Mouse (Mus musculus) heart, adult 18-20 months (tissue): Measurements from ENCODE around the gene Slbp. TPM values are rescaled to one million over a fixed set of nuclear protein-coding genes. Genes with fewer than 3 reads are reported as not detected.

ENCODE experiments used
- DNase-seq, 2 experiments: peaks; one replicate each; pipeline ENCODE4 v3.0.0; 2021 to 2022; ENCODE audit warnings: mixed read lengths in 1 of 2
- total RNA-seq, 2 experiments: library from RNA; stranded (reverse); gene quantifications; 2 replicates each; pipeline ENCODE4 v1.2.3; 2021

The Slbp gene
- total RNA-seq, 2 experiments from 2014 or later: 13.5 to 14.7 TPM

- DNase-seq: peak in 1 of 2 experiments; percentile 24
Measured at GRCm38 (mm10) chr5:33681611-33682388, 29.4 kb upstream of the Slbp start.

- no peak for DNase-seq
Measured at GRCm38 (mm10) chr5:33681044-33681443, 28.7 kb upstream of the Slbp start.

GRCm38 (mm10) chr5:33678244-33678643 is 25.9 kb upstream of the Slbp start:
- DNase-seq: no peak

GRCm38 (mm10) chr5:33675964-33676363 is 23.6 kb upstream of the Slbp start:
- peak in 1 of 2 experiments; percentile 53 for DNase-seq

GRCm38 (mm10) chr5:33674439-33674838 is 22.1 kb upstream of the Slbp start:
- DNase-seq: peak in 1 of 2 experiments; percentile 30

- DNase-seq: no peak
Measured at GRCm38 (mm10) chr5:33671659-33672058, 19.3 kb upstream of the Slbp start.

DNA sequence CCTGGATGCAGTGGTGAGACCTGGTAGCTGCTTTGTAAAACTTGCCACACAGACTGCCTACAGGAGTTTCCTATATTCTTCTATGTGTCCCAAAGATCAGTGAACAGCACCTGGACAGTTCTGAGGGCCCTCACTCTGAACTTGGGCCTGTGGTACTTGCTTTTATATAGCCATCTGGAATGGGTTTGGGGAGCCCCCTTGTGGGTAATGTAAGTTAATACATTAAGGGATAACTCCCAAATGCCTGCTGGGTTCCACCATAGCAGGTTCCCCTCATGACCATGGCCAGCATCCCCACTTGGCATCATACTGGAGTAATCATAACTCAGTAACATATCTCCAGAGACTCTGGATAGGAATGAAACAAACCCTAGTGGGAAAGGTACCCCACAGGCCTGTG is 15.8 kb upstream of the Slbp start:
- peak in 1 of 2 experiments; percentile 51 for DNase-seq

GRCm38 (mm10) chr5:33658664-33659050 is 6.3 kb upstream of the Slbp start:
- no peak for DNase-seq

GRCm38 (mm10) chr5:33657787-33658663 is 5.7 kb upstream of the Slbp start, which contains the start of the genes Tacc3 and Tmem129:
TSS of gene Tacc3 (plus strand) at chr5:33658128.
TSS of gene Tmem129 (minus strand) at chr5:33658416.
- DNase-seq: peak; percentile 97 to 100

DNA sequence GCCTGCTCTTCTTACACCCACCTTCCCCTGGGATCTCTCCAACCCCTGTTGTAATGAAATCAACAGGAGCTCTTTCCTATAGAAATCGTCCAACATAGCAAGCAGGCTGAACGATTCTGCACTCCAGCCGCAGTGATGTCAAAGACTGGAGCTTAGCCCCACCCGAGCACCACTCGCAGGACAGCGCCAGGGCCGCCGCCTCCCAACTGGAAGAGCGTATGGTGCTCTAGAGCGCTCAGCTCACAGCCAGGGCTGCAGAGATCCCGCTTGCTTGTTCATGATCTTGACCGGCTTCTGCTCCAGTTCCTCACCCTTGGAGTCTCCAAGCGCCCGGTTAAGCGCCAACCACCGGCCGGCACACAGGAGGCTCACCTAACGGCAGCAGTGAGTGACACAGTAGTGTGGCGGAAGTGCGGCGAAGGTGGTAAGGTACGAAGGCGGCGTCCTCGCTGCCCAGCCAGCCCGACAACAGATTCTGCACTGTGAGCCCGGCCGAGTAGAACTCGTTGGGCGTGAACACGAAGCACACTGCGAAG is 4.9 kb upstream of the Slbp start:
- no peak for DNase-seq

DNA sequence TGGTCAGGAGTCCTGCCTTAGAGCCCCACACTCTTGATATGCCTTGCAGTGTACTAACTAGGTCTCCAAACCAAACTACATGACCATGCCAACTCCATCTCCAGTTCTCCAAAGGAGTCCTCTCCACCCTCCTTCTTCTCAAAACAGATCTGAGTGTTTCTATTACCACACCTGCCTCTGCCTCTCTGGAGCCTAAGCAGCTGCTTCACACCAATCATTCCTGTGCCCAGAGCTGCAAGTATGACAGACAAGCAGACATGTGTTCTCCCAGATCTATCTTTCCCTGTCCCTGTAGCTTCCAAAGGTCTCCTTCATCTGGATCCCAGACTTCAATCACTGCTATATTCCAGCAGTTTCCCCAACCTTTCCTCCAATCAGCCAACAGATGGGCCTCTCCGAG is 4.4 kb upstream of the Slbp start:
- no peak for DNase-seq

- no peak for DNase-seq
Measured at GRCm38 (mm10) chr5:33655251-33655840, 3.0 kb upstream of the Slbp start.

DNA sequence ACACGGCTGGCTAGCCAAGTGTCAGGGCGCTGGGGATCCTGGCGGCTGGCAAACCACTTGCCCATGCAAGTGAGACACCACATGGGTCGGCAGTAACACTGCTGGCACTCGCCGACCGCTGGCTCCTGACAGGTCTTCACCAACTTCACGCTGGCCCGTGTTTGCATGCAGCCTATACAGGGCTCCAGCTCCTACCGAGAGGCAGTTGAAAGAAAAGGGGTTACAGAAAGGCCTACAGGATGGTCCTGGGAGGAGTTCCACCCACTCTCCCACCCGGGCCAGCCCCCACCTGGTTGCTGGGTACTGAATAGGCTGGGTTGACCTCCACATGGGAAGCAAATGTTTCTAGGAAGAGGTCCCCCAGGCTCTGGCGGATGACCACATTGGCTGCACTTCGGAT is 2.0 kb upstream of the Slbp start:
- DNase-seq: no peak

DNA sequence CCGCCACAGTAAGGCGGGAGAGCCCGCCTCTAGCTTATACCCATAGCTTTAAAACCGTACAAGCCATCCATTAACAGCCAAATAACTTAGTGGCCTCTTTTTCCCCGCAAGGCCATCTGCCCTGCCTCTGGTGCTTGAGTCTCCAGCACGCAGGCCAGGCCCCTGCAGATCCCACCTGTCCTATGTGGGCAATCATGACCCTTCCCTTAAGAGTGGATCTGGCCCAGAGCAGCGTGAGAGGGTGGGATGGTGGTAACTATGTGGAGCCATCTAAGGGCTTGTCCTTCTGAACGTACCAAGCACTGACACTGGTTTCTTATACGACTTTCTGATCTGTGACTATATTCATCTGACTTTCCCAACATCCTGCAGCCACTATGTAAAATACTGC is 404 bp upstream of the Slbp start:
- no peak for DNase-seq

GRCm38 (mm10) chr5:33651541-33651920 is 843 bp downstream of the Slbp start:
- no peak for DNase-seq

DNA sequence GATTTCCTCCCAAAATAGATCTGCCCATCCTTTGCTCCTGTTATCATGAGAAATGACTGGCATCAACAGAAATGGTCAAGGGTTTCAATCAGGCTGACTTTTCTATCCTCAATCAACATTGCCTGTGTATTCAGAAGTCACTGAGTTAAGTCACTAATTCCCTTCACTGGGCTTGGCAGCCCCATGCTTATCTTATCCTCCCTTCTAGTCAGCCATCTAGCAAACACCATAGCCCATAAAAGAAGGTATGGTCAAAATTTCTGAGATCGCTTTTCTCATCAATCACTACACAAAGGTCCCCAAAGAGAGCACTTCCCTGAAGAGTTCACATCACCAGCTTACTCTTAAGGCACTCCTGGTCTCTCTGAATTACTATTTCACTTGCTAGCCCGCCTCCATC is 1.4 kb downstream of the Slbp start:
- DNase-seq: no peak

DNA sequence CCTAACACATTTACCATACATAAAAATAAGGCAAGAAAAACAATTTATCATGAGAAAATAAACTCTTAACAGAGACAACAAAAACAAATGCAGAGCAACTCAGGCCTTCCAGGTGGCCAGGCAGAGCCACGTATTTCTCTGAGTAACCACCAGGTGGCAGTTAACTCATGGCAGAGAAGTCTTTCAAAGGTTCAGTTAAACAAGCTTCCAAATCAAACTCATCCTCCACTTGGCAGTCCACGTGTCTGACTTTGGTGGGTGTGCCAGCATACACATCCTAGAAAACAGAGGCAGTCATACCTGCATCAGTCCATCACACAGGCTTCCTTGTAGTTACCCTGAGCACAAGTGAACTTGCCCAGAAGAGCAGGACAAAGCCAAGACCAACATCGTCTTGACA is 11.7 kb downstream of the Slbp start:
- DNase-seq: peak; percentile 49 to 65

GRCm38 (mm10) chr5:33638826-33639225 is 13.5 kb downstream of the Slbp start:
- DNase-seq: no peak

- no peak for DNase-seq
Measured at GRCm38 (mm10) chr5:33637606-33638350, 14.6 kb downstream of the Slbp start.

- DNase-seq: no peak
Measured at GRCm38 (mm10) chr5:33635361-33635760, 17.0 kb downstream of the Slbp start.

GRCm38 (mm10) chr5:33632526-33632925 is 19.8 kb downstream of the Slbp start:
- peak; percentile 18 to 40 for DNase-seq

DNA sequence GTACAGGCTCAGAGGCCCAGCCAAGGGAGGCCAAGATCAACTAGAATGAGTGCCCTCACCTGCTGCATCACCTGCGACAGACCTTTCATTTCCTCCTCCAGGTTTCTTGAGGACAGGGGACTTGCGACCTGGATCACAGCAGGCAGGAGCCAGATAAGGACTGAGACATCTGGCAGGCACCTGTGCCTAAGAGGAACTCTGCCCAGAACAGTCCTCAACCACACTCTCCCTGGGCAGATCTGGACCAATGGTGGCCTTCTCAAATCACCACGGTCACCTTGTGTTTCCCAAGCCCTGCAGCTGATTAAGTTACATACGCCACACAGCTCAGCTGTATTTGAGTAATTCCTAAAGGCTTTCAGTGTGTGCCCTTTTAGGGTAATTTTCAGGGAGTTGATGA is 21.8 kb downstream of the Slbp start:
- DNase-seq: peak; percentile 49 to 60
